Mouse (Mus musculus) left cerebral cortex, adult 2 months (tissue): ENCODE results near the gene Ciao2b. TPM values are rescaled to one million over a fixed set of nuclear protein-coding genes. Genes with fewer than 3 reads are reported as not detected.
"Not testable (repeated sequence)": the region's sequence is repeated elsewhere in the genome, so short reads cannot be mapped to it uniquely, and the experiment has no call there.

Experiments used
- DNase-seq, 2 experiments: peaks; one replicate each; pipeline ENCODE4 v3.0.0; 2021 to 2022; ENCODE audit warnings: low spot score in 2 of 2, mixed read lengths in 1 of 2; ENCODE audit errors: extremely low spot score in 1 of 2
- H3K27ac ChIP-seq: fragments of 200-600 bp; 2 replicates; pipeline ENCODE4 v1.8.1; 2022
- H3K4me3 ChIP-seq: fragments of 200-600 bp; 2 replicates; pipeline ENCODE4 v1.8.1; 2022
- CTCF ChIP-seq: fragments of 200-600 bp; IDR thresholded peaks from 2 replicates; pipeline ENCODE4 v1.8.1; 2022; ENCODE audit warnings: antibody characterized with exemption, mild to moderate bottlenecking, moderate library complexity
- intact Hi-C: fragments of 180-260 bp; cut with DNase I; formaldehyde crosslinking; loops from one replicate; pipeline ENCODE4 v1.15.1; 2025
- long read RNA-seq, 2 experiments: library from polyadenylated mRNA; stranded (forward); transcript quantifications; one replicate each; pipeline ENCODE4 v2.0.0; 2021; ENCODE audit warnings: borderline mapping rate in 2 of 2
- total RNA-seq, 2 experiments: library from RNA; stranded (reverse); gene quantifications; 2 replicates each; pipeline ENCODE4 v1.2.3; 2021

Gene Ciao2b
- 10 to 100 TPM; 30.2 to 34.3 TPM for total RNA-seq
- long read RNA-seq, experiment 1, transcript Ciao2b-203 (5 exons, 918 nt), result major isoform, 12 of 19 reads
- long read RNA-seq, experiment 1, partial matches to known transcripts, result 1 of 19 reads
- long read RNA-seq, experiment 1, other reads (novel, unspliced or antisense), result 3 of 19 reads
- long read RNA-seq, experiment 2, transcript Ciao2b-203 (5 exons, 918 nt), result major isoform, 16 of 19 reads
- long read RNA-seq, experiment 2, partial matches to known transcripts, result 0 of 19 reads
- long read RNA-seq, experiment 2, other reads (novel, unspliced or antisense), result 0 of 19 reads

GRCm38 (mm10) chr8:104641426-104642323 lies at the start of gene Ciao2b:
Gene Ciao2b (minus strand): TSS chr8:104641965.
- DNase-seq, result peak; percentile 88 to 91
- Histone ChIP-seq H3K4me3 (peak within 1 kb of the TSS; percentile 89), H3K27ac (peak within 1 kb of the TSS; percentile 88)
- no peak for TF ChIP-seq CTCF
- intact Hi-C loops, result loop anchor here (2.0 kb wide), 1 partner anchor 51 kb away; the partner anchor contains the start of gene Pdp2

- DNase-seq, result no peak
- H3K27ac ChIP-seq, result no peak overlapping the region
- TF ChIP-seq CTCF, result no peak
- intact Hi-C loops, result no loop called here
- H3K4me3 ChIP-seq, result no peak overlapping the region
These were observed 46.7 kb upstream of the Ciao2b start for GRCm38 (mm10) chr8:104688433-104688832.

- Histone ChIP-seq H3K4me3 (no peak overlapping the region), H3K27ac (no peak overlapping the region)
- no peak for TF ChIP-seq CTCF
- DNase-seq, result no peak
- intact Hi-C loops, result loop anchor here (2.0 to 10.0 kb wide), 4 partner anchors 53 to 635 kb away; no protein-coding TSS in a partner anchor
These were observed 13.8 kb upstream of the Ciao2b start for GRCm38 (mm10) chr8:104655614-104656013.

- intact Hi-C loops, result loop anchor here (2.0 to 10.0 kb wide), 4 partner anchors 52 to 636 kb away; no protein-coding TSS in a partner anchor
- no peak overlapping the region for H3K27ac ChIP-seq
- peak; percentile 69 to 76 for DNase-seq
- TF ChIP-seq CTCF, result peak; percentile 94
- H3K4me3 ChIP-seq, result no peak overlapping the region
These were observed 13.2 kb upstream of the Ciao2b start for GRCm38 (mm10) chr8:104654984-104655383.

- intact Hi-C loops, H3K27ac ChIP-seq, H3K4me3 ChIP-seq, DNase-seq: not testable (repeated sequence)
- TF ChIP-seq CTCF, result peak; percentile 2; the same call in 1 of the 2 replicates
These were observed 2.4 kb upstream of the Ciao2b start for GRCm38 (mm10) chr8:104644187-104644586.

- H3K27ac ChIP-seq, result peak overlapping the region; percentile 88
- TF ChIP-seq CTCF, result no peak
- intact Hi-C loops, result no loop called here
- no peak for DNase-seq
- H3K4me3 ChIP-seq, result peak overlapping the region; percentile 89
These were observed 524 bp upstream of the Ciao2b start for GRCm38 (mm10) chr8:104642324-104642654.

GRCm38 (mm10) chr8:104640831-104641370 lies 864 bp downstream of the Ciao2b start:
- no peak for TF ChIP-seq CTCF
- peak overlapping the region; percentile 89 for H3K4me3 ChIP-seq
- intact Hi-C loops, result loop anchor here (2.0 kb wide), 1 partner anchor 50 kb away; the partner anchor contains the start of gene Pdp2
- DNase-seq, result no peak
- H3K27ac ChIP-seq, result peak overlapping the region; percentile 88; the same call in 1 of the 2 replicates

- H3K4me3 ChIP-seq, result no peak overlapping the region
- no peak overlapping the region for H3K27ac ChIP-seq
- DNase-seq, result no peak
- intact Hi-C loops, result loop anchor here (2.0 kb wide), 1 partner anchor 49 kb away; the partner anchor contains the start of gene Pdp2
- no peak for TF ChIP-seq CTCF
These were observed 1.5 kb downstream of the Ciao2b start for GRCm38 (mm10) chr8:104640241-104640640.

GRCm38 (mm10) chr8:104638010-104638409 lies 3.8 kb downstream of the Ciao2b start:
- peak in 1 of 2 experiments; percentile 4 for DNase-seq
- Histone ChIP-seq H3K27ac (no peak overlapping the region), H3K4me3 (no peak overlapping the region)
- intact Hi-C loops, result no loop called here
- TF ChIP-seq CTCF, result no peak

GRCm38 (mm10) chr8:104635004-104635710 lies 6.6 kb downstream of the Ciao2b start:
- peak in 1 of 2 experiments; percentile 4 for DNase-seq
- TF ChIP-seq CTCF, result no peak
- Histone ChIP-seq H3K27ac (no peak overlapping the region), H3K4me3 (no peak overlapping the region)
- intact Hi-C loops, result no loop called here

- TF ChIP-seq CTCF, result no peak
- Histone ChIP-seq H3K4me3 (no peak overlapping the region), H3K27ac (no peak overlapping the region; the same call in 1 of the 2 replicates)
- DNase-seq, result peak in 1 of 2 experiments; percentile 6
- intact Hi-C loops, result no loop called here
These were observed 8.5 kb downstream of the Ciao2b start for GRCm38 (mm10) chr8:104633156-104633744.
